Mouse (Mus musculus): ENCODE measurements at regions not wholly inside any gene's neighbourhood (a gene's known extent, or its start where the extent isn't known, plus 50 kb on each side); places are given as distances from the start of the nearest gene placed in this dataset.

GRCm38 (mm10) chr8:8258855-8259254 lies 402.2 kb downstream of the Efnb2 start:
- no peak for DNase-seq

DNA sequence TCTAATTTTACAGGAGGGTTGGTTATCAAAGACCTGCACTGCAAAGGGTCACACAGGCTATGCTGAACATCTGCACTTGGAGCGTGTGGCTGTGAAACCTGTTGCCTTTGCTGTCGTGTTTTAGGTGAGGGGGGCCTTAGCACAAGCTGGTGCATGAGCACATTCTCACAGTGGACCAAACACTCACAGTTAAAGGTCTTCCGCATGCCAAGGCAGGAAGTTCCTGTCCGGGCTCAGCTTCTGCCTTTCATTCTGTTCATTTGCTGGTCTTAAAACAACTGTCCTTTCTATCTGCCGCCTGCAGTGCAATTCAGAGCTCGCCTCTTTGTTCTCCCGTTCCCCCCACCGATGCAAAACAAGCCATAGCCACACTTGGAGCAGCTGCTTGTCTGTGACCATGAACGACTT lies 402.8 kb downstream of the Efnb2 start:
- DNase-seq, result no peak

DNA sequence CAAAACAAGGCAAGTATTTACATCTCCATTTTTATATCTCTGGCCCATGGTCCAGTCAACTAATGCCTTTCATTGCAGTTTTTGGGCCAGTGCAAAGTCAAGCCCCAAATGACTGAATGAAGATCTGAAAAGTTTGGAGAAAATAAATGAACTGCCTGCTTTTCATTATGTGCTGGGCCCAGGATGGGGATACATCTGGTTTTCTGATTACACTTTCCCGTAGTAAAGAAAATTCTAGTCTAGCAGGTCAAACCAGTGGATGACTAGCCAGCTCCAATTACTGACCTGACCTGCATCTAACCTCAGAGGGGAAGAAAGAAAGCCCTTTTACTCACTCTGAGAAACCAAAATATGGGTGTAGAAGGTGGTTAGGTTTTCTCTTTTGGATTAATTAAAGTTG lies 404.7 kb downstream of the Efnb2 start:
- DNase-seq, result no peak

- DNase-seq, result no peak
Observed at GRCm38 (mm10) chr8:8254446-8254845, 406.6 kb downstream of the Efnb2 start.

DNA sequence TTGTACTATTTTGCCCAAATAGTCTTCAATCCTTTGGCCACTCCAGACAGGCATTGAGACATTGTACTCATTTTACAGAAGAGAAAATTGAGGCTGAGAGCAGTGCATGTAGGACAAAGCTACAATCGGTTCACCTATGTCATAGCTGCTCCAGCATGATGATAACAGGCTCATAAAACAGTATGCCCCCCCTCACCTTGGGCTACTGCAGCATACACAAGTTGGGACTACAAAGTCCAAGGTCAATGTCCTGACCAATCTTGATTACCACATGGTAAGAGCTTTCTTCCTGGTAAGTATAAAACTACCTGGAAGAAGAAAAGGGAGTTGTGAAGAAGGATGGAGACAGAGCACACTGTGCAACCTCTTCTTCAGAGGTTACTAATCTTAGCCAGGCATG lies 416.4 kb downstream of the Efnb2 start:
- no peak for DNase-seq

DNA sequence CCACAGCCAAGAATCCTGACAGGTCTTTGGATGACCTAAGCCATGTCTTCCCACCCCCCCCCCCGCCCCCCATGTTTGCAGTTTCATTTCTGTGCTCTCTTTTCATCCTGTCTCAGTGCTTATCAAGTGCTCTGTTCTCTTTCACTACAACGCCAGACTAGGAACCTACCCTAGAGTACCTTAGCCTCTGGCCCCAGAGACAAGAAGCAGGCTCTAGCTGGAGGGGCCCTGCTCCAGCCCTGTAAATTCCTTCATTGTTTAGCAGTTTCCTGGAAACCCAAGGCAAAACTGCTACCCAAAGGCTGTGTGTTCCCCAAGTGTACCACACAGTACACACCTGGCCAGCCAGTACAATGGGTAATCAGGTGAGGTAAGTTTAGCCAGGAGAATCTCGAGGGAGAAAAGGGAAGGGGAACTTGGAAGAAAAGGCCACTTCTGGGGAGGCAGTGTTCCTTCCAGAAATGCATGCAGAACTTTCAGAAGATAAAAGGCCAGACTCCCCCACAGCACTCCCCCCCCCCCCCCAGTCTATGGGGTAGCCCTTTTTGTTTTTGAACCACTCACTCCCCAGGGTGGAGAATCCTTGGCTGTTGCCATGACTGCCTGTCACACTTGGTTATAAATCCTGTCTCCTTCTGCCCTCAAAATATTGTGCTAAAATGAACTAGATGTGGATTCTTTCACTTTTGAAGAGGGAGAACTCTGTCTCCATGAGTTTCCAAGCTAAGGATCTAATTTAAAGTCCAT lies 419.1 kb downstream of the Efnb2 start:
- no peak for DNase-seq

DNA sequence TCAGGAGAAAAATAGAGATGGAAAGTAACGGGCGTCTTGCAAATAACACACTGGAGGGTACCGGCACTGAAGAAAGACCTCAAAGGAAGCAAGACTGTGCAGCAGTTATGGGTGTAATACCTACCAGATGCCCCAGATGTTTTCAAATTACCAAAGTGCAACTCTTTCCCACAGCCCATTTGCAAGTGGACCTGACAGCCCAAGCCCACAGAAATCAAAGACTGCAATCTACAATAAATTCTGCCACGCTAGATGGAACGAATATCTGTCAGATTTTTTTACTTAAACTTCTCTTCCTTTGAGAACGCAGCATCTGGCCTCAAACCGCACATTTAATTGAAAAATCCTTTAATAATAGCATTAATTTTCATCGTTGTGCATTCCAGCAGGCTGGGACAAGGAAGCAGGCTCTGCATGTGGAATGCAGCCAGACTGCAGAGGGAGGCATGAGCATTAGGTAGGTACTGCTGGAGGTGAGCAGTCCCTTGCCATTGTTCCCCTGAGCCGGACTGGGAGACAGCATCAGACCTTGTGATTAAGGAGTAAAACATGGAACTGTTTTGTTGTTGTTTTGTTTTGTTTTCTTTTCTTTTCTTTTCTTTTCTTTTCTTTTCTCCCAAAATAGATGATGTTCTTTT lies 419.9 kb downstream of the Efnb2 start:
- no peak for DNase-seq

GRCm38 (mm10) chr8:8239489-8239888 lies 421.6 kb downstream of the Efnb2 start:
- peak; percentile 90 for DNase-seq

DNA sequence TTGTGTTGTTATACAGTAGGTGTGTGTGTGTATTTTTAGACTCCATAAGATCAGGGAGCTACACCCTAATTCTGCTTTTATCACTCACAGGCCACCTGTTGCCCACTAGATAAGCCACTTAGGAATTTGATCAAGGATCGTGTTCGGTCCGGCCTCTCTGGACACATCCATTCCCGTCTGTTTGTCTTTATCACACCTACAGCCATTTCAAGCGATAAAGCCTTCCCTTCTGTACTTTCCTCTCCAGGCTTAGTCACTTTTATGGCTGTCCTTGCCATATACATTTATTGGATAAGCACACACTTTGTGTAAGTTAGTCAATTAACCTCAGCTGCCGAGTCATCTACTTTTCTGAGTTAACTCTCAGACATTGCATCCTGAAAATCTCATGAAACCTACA lies 423.0 kb downstream of the Efnb2 start:
- no peak for DNase-seq

DNA sequence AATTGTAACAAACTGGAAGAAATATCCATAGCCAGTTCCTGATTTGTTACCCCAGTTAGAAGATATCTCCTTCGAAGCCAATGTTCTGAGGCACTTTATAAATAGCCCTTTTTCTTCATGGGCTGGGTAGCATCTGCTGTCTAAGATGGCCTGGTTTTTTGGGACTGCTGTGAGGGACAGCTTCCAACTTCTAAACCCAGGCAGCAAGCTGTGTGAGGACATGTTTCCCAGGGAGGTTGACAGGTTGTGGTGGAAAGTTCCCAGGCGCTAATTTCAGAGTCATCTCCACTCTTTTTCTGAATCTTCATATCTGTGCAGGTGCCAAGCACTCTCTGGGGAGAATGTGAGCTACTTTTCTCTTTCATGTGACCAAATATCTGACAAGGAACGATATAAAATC lies 427.4 kb downstream of the Efnb2 start:
- DNase-seq, result no peak

- no peak for DNase-seq
Observed at GRCm38 (mm10) chr8:8233156-8233555, 427.9 kb downstream of the Efnb2 start.

DNA sequence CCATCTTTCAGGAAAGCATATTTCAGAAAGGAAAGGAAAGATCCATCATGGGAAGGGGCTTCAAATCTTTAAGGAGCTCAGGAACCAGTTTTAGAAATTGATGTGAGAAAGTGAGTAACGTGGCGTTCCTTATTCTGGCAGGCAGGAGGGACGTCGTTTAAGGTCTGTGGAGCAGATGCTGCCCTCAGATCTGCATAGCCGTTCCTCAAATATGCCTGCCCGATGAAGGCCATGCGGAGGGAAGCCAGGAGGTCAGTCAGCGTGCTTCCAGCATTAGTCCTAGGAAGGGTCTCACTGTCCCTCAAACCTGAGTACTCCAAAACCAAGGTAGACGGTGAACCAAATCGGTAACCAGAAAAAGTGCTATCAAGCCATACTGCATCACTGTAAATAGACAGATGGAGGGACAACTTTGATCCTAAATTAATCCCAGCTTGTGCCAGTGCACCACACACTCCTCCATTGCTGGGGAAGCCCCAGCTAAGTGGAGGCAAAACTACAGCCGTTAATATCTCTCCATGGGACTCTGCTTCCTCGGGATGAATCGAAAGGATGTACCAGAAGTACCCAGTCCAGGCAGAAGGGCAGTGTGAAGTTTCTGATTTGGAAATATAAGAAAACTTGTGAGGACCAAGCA lies 428.9 kb downstream of the Efnb2 start:
- no peak for DNase-seq

DNA sequence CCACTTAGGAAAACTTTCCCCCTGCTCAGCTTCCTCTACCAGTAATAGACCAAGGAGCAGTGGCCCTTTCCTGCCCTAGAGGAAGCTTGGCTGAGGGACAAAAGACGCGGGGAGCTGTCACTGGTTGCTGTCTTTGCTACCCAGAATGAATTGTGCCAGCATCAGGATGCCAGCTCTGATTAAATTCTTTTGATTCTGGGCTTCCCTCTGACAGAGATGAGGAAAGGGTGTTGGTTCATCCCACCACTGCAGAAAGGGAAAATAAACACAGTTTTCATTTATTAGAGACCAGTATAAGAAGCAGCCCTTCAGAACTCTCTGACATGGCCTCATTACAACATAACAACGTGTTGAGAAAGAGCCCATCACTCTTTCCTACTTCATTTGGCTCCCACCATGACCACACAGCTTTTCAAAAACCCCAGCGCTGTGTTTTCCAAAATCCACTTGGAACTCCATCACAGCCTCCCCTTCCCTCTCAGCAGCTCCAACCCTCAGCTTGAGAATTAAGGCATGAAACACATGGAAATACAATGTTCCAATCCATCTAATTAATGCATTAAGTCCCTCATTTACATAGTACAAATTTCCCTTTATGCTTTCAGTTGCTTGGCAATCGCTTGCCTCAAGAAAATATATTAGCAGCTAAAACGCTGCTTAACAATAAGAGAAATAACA lies 429.6 kb downstream of the Efnb2 start:
- DNase-seq, result no peak

GRCm38 (mm10) chr8:8225994-8226393 lies 435.0 kb downstream of the Efnb2 start:
- DNase-seq, result no peak

DNA sequence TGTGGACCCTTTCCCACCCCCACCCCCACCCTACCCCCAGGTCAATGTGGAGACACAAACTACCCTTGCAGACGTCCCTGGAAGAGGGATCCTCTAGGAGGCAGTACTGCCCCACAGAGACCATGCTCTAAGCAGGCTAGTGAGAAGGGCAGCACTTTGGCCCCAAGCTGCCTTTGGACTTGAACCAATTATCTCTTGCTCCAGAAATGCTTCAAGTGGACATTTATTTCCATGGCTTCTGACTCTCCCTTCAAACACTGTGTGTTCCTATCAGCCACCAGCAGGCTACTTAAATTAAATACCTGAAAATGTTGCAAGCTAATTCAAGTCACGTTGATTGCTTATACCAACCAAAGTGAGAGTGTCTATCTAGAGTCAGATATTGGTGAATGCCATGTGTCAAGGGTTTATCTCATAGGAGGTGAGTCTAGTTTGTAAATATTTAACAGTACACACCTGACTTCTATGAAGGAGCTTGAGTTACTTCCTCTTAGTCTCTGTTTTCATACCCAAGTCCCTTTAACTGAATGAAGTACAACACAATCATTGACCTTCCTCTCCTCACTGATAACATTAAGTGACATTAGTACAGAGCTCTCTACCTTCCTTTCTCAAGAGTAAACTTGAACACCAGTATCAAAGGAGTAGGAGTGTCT lies 435.7 kb downstream of the Efnb2 start:
- no peak for DNase-seq

DNA sequence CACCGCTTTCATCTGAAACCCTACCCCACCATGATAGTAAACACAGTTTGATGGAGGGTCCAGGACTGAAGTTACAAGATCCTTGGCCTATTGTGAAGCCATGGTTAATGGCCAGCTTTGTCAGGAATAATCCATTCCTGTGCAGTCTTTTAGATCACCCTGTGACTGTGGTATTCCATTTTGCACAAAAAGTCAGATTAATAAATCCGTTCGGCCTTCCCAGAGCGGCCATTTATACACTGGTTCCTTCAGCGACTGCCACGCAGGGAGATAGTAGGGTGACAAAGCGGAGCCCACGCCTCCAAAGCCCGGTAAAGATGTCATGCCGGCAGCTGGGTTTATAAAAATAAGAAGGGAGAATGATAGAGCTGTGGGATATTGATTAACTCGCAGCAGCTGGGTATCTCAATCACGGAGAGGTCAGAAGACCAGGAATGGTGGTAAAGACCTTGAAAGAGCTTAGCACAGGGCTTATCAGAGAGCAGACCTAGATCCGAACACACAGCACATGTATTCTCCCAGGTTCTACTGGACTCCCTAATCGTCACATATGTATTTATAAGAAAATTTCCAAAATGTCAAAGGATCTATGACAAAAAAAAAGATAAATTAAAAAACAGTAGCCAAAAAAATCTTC lies 440.5 kb downstream of the Efnb2 start:
- no peak for DNase-seq

- DNase-seq, result no peak
Observed at GRCm38 (mm10) chr8:8219701-8220394, 441.2 kb downstream of the Efnb2 start.

DNA sequence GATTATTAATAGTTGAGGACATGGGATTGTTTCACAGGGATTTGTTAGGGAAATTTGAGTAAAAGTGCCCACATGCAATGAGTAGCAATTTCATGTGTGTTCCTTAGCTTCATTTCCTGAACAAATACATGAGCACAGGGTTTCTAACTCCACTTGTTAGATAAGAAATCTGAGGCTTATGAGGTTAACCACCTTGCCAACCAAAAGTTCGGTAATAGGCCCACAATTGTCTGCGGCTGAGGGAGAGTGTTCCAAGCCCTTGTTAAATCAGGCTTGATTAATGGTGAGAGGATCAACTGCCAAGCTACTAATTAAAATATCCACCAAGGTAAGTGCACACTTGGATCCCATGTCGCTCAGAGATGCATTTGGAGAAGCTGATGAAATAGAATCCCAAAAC lies 468.0 kb downstream of the Efnb2 start:
- no peak for DNase-seq

- no peak for DNase-seq
Observed at GRCm38 (mm10) chr8:8186046-8186445, 475.0 kb downstream of the Efnb2 start.

DNA sequence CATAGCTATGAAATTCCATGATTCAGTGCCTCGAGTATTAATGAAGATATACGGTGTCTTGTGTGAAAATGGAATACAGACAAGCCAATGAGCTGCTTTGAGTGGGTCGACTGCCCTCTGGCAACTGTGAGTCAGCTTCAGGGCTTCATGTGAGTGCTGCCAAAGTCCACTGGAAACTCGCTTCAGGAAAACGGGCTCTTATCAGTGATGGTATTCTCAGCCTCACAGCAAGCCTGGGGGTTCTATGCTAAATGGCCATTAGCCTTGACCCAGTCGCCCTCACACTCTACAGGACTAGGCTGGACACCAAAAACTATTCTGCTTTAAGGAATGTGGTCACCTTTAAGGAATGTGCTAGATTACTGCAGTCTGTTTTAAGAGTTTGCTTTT lies 477.8 kb downstream of the Efnb2 start:
- peak; percentile 88 for DNase-seq

DNA sequence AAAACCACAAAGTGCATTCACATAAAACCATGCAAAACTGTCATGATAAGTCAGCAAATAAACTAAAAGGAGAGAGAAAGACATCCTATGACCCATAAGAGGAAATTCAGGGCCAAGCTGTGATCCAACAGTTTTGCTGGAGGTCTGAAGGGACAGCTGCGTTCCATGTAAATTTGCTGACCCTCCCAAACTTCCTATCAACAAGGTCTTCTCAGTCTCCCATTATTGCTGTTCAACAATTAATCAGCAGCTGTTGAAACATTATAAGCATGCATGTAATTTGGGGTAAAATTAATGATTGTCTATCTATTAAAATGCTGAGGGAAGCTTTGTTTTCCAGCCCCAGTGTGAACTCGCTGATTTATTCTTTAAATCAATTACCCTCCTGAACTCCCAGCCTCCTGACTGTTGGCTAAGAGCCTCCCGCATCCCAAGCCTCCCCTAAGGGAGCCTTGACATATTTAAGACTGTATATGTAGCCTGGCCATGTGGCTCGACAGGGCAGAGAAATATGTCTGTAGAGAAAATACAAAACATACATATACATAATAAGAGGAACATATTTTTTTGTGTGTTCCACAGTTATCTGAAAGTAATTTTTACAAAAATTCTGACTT lies 478.3 kb downstream of the Efnb2 start:
- DNase-seq, result no peak

- no peak for DNase-seq
Observed at GRCm38 (mm10) chr8:8182108-8182507, 478.9 kb downstream of the Efnb2 start.

All from heart, adult 11 months (tissue).